Mouse (Mus musculus) liver, embryonic 14.5 days (tissue): ENCODE measurements around the gene Gemin6.

ENCODE experiments used
- CTCF ChIP-seq: IDR thresholded peaks from 2 replicates; pipeline ENCODE4 v1.5.1; 2016; ENCODE audit warnings: antibody characterized with exemption, low read depth, control low read depth
- EP300 ChIP-seq: IDR thresholded peaks from 2 replicates; pipeline ENCODE4 v1.6.1; 2016; ENCODE audit warnings: antibody characterized with exemption, low read depth

- TF ChIP-seq CTCF = no peak
- no peak for TF ChIP-seq EP300
Measured at GRCm38 (mm10) chr17:80175386-80175739, 48.9 kb upstream of the Gemin6 start.
